Mouse (Mus musculus) spleen, adult 2 months (tissue): ENCODE measurements around the gene Apof. TPM values are rescaled to one million over a fixed set of nuclear protein-coding genes. Genes with fewer than 3 reads are reported as not detected.
A peak's percentile ranks its signal among the peaks of the same experiment; 100 is the strongest.
"Not testable (repeated sequence)": the region's sequence is repeated elsewhere in the genome, so short reads cannot be mapped to it uniquely, and the experiment has no call there.

Experiments used
- DNase-seq, 2 experiments: peaks; one replicate each; pipeline versions ENCODE4 v3.0.0 to v3.0.0-alpha.2; 2012 to 2021; ENCODE audit warnings: low spot score in 2 of 2, low read depth in 1 of 2
- H3K27ac ChIP-seq: fragments of 200-500 bp; 2 replicates; pipeline ENCODE4 v1.5.1; 2012; ENCODE audit warnings: low read length, inconsistent platforms; ENCODE audit not compliant: insufficient read depth
- H3K27me3 ChIP-seq: fragments of 200-500 bp; 2 replicates; pipeline ENCODE4 v1.6.1; 2012; ENCODE audit warnings: mild to moderate bottlenecking, moderate library complexity, low read length, inconsistent platforms; ENCODE audit not compliant: control insufficient read depth, insufficient read depth
- H3K36me3 ChIP-seq: fragments of 200-500 bp; 2 replicates; pipeline ENCODE4 v1.6.1; 2012; ENCODE audit warnings: mild to moderate bottlenecking, low read length, inconsistent platforms; ENCODE audit not compliant: control insufficient read depth, insufficient read depth
- H3K4me1 ChIP-seq: fragments of 200-500 bp; 2 replicates; pipeline ENCODE4 v1.6.1; 2011; ENCODE audit warnings: inconsistent platforms; ENCODE audit not compliant: control insufficient read depth, insufficient read depth, insufficient read length
- H3K4me3 ChIP-seq: fragments of 200-500 bp; 2 replicates; pipeline ENCODE4 v1.5.1; 2011; ENCODE audit warnings: mild to moderate bottlenecking, inconsistent platforms; ENCODE audit not compliant: insufficient read depth, insufficient read length; ENCODE audit errors: extremely low read depth
- CTCF ChIP-seq: fragments of 200-500 bp; IDR thresholded peaks from 2 replicates; pipeline ENCODE4 v1.5.1; 2011; ENCODE audit warnings: mild to moderate bottlenecking, inconsistent platforms; ENCODE audit not compliant: insufficient read depth, insufficient read length, insufficient replicate concordance; ENCODE audit errors: extremely low read depth
- POLR2A ChIP-seq: fragments of 200-500 bp; IDR thresholded peaks from 2 replicates; pipeline ENCODE4 v1.6.1; 2011; ENCODE audit warnings: low read depth, low read length, inconsistent platforms
- WGBS: fragments of 180-500 bp; shearing (Covaris S2); methylation state at CpG from one replicate; pipeline ENCODE4 v1.1.7; 2018; 5-methylcytosine and 5-hydroxymethylcytosine counted together
- polyA plus RNA-seq: library from polyadenylated mRNA; depleted of rRNA; stranded (reverse); fragments of >200 nt; gene quantifications from 2 replicates; pipeline ENCODE4 v1.2.3, GENCODE M21; 2012

Apof gene
- polyA plus RNA-seq, 1 experiment: 1.0 TPM

- Histone ChIP-seq H3K36me3 (peaks cover 64% of the 10 kb centered on the region), H3K27me3 (no peaks in the 10 kb centered on the region), H3K4me1 (no peaks in the 10 kb centered on the region), H3K4me3 (no peak overlapping the region), H3K27ac (no peak overlapping the region)
- DNase-seq: no peak
- 94% methylated on average over 14 of the region's 14 CpGs for WGBS
- TF ChIP-seq POLR2A (no peak), CTCF (no peak)
Observed at GRCm38 (mm10) chr10:128281682-128282081, 13.2 kb downstream of the Apof start.

- Histone ChIP-seq H3K36me3 (peaks cover 55% of the 10 kb centered on the region), H3K27me3 (no peaks in the 10 kb centered on the region), H3K4me1 (no peaks in the 10 kb centered on the region), H3K4me3 (no peak overlapping the region), H3K27ac (no peak overlapping the region)
- 94% methylated on average over 20 of the region's 20 CpGs for WGBS
- DNase-seq: no peak
- no peak for TF ChIP-seq POLR2A
- no peak for TF ChIP-seq CTCF
Observed at GRCm38 (mm10) chr10:128282886-128283450, 14.5 kb downstream of the Apof start.

GRCm38 (mm10) chr10:128283604-128284579 is 15.4 kb downstream of the Apof start:
- WGBS: 77% methylated on average over 31 of the region's 31 CpGs
- Histone ChIP-seq H3K27ac (no peak overlapping the region), H3K4me1 (no peaks in the 10 kb centered on the region), H3K27me3 (no peaks in the 10 kb centered on the region), H3K36me3 (peaks cover 48% of the 10 kb centered on the region), H3K4me3 (no peak overlapping the region)
- DNase-seq: peak in 1 of 2 experiments; percentile 45
- no peak for TF ChIP-seq POLR2A
- peak; percentile 56; the same call in 1 of the 2 replicates for TF ChIP-seq CTCF

GRCm38 (mm10) chr10:128290594-128290993 is 22.1 kb downstream of the Apof start:
- H3K4me3 ChIP-seq, H3K4me1 ChIP-seq, H3K27ac ChIP-seq, DNase-seq, H3K27me3 ChIP-seq: not testable (repeated sequence)
- 92% methylated on average over 1 of the region's 1 CpGs for WGBS
- H3K36me3 ChIP-seq: peaks cover 34% of the 10 kb centered on the region

- Histone ChIP-seq H3K27me3 (no peaks in the 10 kb centered on the region), H3K4me1 (no peaks in the 10 kb centered on the region; the same call in 1 of the 2 replicates), H3K36me3 (peaks cover 9% of the 10 kb centered on the region), H3K4me3 (no peak overlapping the region), H3K27ac (no peak overlapping the region)
- no peak for DNase-seq
- no peak for TF ChIP-seq CTCF
- no peak for TF ChIP-seq POLR2A
- 85% methylated on average over 13 of the region's 13 CpGs for WGBS
Observed at GRCm38 (mm10) chr10:128296370-128297090, 28.1 kb downstream of the Apof start.

GRCm38 (mm10) chr10:128297221-128297620 is 28.8 kb downstream of the Apof start:
- peaks cover 3% of the 10 kb centered on the region; the same call in 1 of the 2 replicates for H3K36me3 ChIP-seq
- H3K4me1 ChIP-seq: no peaks in the 10 kb centered on the region; the same call in 1 of the 2 replicates
- no peak for TF ChIP-seq POLR2A
- TF ChIP-seq CTCF: no peak
- no peaks in the 10 kb centered on the region for H3K27me3 ChIP-seq
- no peak overlapping the region for H3K4me3 ChIP-seq
- 84% methylated on average over 4 of the region's 4 CpGs for WGBS
- DNase-seq: no peak
- no peak overlapping the region for H3K27ac ChIP-seq
